Mouse (Mus musculus) cortical plate, adult 2 months (tissue): ENCODE data around the gene Lsm11. TPM values are rescaled to one million over a fixed set of nuclear protein-coding genes. Genes with fewer than 3 reads are reported as not detected.

ENCODE experiments used
- polyA plus RNA-seq: library from polyadenylated mRNA; depleted of rRNA; stranded (reverse); fragments of >200 nt; gene quantifications from 2 replicates; pipeline ENCODE4 v1.2.3, GENCODE M21; 2012; rRNA removed

Lsm11 gene
- polyA plus RNA-seq, 1 experiment: 11.7 TPM

Other genes with a start within 250 kb of the Lsm11 start
- gene Clint1, start 92.9 kb downstream of the Lsm11 start, polyA plus RNA-seq: 41.5 and 41.7 TPM in 2 replicates
- 8.2 and 8.4 TPM in 2 replicates for gene Thg1l, start 10.6 kb upstream of the Lsm11 start, polyA plus RNA-seq
- 0.04 and 0.08 TPM in 2 replicates for gene Sox30, start 35.4 kb upstream of the Lsm11 start, polyA plus RNA-seq
- gene Gm12166, start 107.4 kb upstream of the Lsm11 start, polyA plus RNA-seq: 6.8 and 11.1 TPM in 2 replicates
- 9.6 and 9.9 TPM in 2 replicates for gene Adam19, start 111.1 kb upstream of the Lsm11 start, polyA plus RNA-seq
- 4.0 and 4.9 TPM in 2 replicates for gene Nipal4, start 221.6 kb upstream of the Lsm11 start, polyA plus RNA-seq